Mouse (Mus musculus) B cell, adult 2 months (primary cell): ENCODE measurements around the gene Rasgrp3.

Source experiments
- DNase-seq, 2 experiments: peaks; one replicate each; pipeline ENCODE4 v3.0.0; 2022

Gene Rasgrp3

DNA sequence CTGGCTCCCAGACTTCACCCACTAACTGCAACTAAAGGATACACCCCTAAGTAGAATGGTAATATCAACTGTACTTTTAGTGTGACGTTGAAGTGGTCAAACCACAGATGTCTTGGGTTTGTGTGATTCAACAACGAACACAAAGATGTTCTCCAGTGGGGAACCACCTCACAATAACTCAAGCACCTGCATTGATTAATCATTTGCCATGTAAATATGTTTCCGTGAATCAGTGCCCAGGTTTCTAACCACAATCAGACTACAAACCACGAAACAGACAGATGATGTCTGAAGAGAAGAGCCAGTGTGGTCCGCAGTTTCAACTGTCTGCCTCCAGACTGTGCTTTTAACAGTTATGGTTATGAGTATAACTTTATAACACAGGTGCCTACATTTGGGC lies 69.4 kb downstream of the Rasgrp3 start:
- peak; percentile 48 to 54 for DNase-seq

GRCm38 (mm10) chr17:75506097-75506675 lies 70.5 kb downstream of the Rasgrp3 start:
- no peak for DNase-seq

- DNase-seq: no peak
Observed at GRCm38 (mm10) chr17:75506708-75507641, 71.3 kb downstream of the Rasgrp3 start.

DNA sequence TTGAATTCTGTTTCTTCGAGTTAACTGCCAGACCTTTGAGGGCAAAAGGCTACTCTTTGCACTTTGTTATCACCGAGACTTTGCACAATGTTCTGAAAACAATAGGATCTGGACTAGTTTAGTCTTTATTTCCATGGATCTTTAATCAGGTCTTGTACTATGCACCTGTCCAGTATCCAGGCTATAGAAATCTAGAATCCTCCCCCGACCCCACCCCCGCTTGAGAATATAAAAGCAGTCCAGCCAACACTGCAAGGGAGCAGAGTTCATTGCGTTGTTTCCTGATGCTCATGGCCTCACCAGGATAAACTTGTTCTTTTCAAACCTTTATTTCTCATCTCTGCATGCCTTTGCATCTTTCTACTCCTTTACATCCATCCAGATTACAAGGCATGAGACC lies 73.6 kb downstream of the Rasgrp3 start:
- no peak for DNase-seq

- no peak for DNase-seq
Observed at GRCm38 (mm10) chr17:75516591-75516990, 80.9 kb downstream of the Rasgrp3 start.

GRCm38 (mm10) chr17:75518181-75518901 lies 82.6 kb downstream of the Rasgrp3 start:
- peak; percentile 65 to 66 for DNase-seq

DNA sequence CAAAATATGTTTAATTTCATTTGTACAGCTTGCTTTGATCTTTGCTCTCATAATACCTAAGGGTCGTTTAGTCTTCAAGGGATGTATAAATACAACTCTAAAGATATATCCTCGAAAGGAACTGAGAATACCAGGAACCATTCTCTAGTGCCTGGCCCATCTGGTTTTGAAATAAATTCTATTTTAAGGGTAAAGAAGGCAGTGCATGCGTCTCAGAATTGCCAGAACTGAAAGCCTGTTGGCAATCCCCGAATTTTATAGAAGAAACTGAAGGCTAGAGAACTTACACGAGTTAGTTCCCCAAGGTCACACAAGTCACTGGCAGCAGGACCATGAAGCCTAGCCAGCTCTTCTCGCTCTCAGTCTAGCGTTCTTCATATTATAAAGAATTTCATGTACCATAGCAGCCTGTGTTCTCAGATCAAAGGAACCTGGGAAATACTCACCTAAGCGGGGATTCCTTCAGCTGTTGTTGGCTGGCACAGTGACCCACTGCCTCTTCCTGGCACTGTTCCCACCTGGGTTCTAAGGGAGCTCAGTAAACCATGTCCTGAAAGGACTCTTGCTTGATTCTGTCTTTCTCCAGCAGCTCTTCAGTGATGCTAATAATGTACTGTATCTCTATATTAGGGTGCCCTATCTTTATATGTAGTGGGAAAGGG lies 83.7 kb downstream of the Rasgrp3 start:
- no peak for DNase-seq

- no peak for DNase-seq
Observed at GRCm38 (mm10) chr17:75521236-75521842, 85.6 kb downstream of the Rasgrp3 start.

GRCm38 (mm10) chr17:75522347-75523065 lies 86.8 kb downstream of the Rasgrp3 start:
- no peak for DNase-seq

GRCm38 (mm10) chr17:75523812-75524211 lies 88.1 kb downstream of the Rasgrp3 start:
- peak in 1 of 2 experiments; percentile 43 for DNase-seq

DNA sequence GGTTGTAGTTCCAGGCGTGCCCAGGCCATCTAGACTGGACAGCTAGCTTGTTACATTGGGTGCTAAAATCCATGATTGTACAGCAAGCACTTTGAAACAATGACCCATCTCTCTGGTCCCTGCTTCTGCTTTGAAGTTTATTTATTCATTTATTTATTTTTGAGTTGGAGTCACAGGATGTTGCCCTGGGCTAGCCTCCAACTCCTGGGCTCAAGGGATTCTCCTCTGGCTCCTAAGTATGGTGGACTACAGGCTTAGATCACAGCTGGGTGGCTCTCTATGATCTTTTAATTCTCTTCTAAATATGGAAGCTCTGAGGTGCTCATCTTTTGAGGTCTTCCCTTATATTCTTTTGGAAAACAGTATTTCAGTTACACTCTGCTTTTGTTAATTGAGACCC lies 90.7 kb downstream of the Rasgrp3 start:
- DNase-seq: no peak

- DNase-seq: peak in 1 of 2 experiments; percentile 33
Observed at GRCm38 (mm10) chr17:75529222-75529935, 93.7 kb downstream of the Rasgrp3 start.

DNA sequence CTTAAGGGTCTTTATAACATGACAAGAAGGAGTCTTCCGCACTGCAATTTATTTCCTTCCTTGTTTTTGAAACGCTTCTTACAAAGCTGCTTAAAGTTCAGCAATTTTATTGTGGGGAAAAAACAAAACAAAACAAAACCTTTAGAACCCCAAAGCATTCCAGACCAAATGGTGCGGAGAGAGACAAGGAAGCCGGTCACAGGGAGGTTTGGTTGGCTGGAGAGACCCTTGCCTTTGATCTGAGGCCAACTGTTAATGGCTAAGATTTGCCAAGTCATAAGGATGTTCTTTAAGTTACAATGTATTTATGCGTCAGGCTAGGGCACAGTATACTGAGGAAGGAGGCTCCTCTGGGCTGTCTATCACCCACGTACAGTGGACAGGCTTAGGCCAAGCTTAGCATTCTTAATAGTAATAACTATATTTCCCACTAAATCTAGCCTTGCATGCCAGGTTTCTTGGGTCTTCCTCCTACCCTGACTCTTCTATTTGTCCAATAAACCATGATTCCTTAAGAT lies 96.8 kb downstream of the Rasgrp3 start:
- DNase-seq: no peak

GRCm38 (mm10) chr17:75534314-75535020 lies 98.8 kb downstream of the Rasgrp3 start:
- no peak for DNase-seq

DNA sequence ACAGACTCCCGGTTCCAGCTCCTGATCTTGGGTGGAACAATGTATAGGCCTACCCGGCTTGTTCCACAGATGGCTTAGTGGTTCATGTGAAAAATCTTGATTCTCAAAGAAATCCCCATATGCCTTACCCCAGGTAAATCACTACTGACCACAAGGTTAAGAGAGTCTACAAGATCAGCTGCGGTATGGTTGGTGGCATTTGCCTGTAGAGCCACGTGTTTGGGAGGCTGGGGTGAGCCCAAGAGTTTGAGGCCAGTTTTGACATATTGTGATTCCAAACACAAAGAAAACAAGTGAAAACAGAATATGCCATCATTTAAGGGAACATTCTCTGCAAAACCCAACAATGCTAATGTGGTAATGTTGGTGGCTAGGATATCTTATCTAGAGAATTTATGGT lies 99.9 kb downstream of the Rasgrp3 start:
- DNase-seq: no peak

- DNase-seq: peak; percentile 65 to 70
Observed at GRCm38 (mm10) chr17:75536396-75537049, 100.8 kb downstream of the Rasgrp3 start.

- no peak for DNase-seq
Observed at GRCm38 (mm10) chr17:75537050-75537445, 101.4 kb downstream of the Rasgrp3 start.

GRCm38 (mm10) chr17:75538431-75538830 lies 102.7 kb downstream of the Rasgrp3 start:
- DNase-seq: no peak

GRCm38 (mm10) chr17:75539130-75539529 lies 103.4 kb downstream of the Rasgrp3 start:
- no peak for DNase-seq

DNA sequence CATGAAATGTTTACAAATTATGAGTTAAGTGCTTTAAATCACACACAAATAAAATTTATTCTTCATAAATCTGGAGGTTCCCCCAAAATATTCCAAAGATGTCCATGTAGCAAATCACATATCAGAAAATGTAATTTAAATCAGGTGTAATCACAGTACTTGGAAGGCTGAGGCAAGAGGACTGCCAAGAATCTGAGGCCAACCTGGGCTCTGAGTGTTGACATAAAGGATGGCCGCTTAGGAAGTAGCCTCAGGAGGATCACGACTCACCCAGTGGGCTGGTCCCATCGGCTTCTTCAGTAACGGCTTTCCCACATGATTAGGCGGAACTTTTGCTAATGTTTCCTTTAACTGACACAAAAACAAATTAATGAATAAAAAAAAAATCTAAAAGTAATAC lies 104.1 kb downstream of the Rasgrp3 start:
- DNase-seq: no peak
